Mouse (Mus musculus): Measurements from ENCODE around the gene Prkag2.

GRCm38 (mm10) chr5:25005532-25006129, 94.8 kb downstream of the Prkag2 start:
- TF ChIP-seq CTCF (IDR thresholded peaks at IDR 0.05; ENCODE audit: control insufficient read depth, insufficient read depth, insufficient read length) (no peak), MAX (IDR thresholded peaks at IDR 0.05) (no peak), CEBPB (IDR thresholded peaks at IDR 0.05; ENCODE audit: low read depth) (no peak), FOSL1 (IDR thresholded peaks at IDR 0.05; ENCODE audit: insufficient read depth, low read length, poor library complexity, severe bottlenecking) (no peak)
